Mouse (Mus musculus): ENCODE measurements around the gene Pde2a.

Gene Pde2a

DNA sequence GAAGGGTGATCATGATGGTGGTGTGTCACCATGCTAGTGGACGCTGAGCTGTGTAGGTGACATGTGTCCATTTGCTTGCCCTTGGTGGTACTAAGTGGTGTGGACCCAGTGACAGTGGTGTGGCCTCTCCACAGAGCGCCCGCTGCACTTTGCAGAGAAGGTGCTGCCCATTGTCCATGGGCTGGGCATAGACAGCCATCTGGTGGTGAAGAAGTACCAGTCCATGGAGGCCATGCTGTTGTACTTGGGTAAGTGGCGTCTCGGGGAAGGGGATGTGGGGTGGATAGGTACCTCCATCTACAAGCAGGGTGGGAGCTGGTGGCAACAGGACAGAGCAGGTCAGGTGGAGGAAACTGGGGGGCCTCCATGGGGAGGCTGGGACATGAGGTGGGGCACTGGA, 17.7 kb upstream of the Pde2a start:
- no peak for DNase-seq (ENCODE audit: low read depth, low spot score)

DNA sequence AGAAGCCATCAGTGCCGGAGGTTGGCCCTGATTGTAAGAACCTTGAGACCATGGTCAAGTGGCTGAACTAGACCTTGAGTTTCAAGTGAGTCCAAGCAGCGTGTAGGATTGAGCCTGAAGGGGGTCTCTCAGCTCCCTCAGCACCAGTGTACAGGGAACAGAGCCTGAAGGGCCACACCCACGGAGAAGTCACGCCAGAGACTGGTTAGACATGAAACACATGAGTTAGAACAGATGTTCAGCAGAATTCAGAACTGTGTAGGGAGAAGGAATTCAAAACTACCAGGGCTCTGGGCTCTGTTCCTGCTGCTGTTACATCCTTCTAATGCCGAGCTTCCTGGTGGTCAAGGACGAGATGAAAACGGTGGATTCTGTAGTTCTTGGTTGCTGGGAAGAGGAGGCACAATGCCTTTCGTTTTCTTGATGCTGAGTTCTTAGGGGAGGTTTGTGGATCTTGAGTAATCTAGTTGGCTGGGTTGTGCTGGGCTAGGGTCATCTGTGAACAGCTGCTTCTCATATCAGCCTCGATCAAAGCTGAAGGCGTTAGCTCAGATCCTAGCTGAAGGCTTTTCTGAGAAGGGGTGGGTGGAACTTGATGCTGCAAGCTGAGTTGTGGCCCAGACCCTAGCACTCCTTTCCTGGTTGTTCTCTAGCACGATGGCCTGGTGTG, 11.1 kb upstream of the Pde2a start, which contains the start of gene Gm45837:
Gene Gm45837, plus strand, starts transcription at position 620 of the 670 bp plus-strand sequence.
- no peak for DNase-seq (ENCODE audit: low read depth, low spot score)

DNA sequence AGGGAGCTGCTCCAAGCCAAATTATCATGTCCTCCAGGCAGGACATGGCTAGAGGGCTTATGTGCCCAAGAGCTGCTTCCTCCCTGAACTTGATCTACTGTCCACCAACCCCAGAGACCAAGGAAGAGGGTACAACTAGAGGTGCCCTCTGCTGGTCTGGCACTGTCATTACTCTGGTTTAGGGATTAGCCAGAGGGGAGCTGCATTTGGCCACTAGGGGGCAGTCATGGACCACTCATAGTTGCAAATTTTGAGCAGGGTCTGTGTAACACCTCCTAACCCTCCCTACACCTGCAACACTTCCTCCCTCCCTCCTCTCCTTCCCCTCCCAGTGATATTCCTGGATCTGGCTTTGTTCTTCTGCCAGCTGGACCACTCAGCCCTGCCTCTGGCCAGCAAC, 8.7 kb upstream of the Pde2a start:
- DNase-seq (ENCODE audit: low read depth, low spot score): peak; percentile 88

DNA sequence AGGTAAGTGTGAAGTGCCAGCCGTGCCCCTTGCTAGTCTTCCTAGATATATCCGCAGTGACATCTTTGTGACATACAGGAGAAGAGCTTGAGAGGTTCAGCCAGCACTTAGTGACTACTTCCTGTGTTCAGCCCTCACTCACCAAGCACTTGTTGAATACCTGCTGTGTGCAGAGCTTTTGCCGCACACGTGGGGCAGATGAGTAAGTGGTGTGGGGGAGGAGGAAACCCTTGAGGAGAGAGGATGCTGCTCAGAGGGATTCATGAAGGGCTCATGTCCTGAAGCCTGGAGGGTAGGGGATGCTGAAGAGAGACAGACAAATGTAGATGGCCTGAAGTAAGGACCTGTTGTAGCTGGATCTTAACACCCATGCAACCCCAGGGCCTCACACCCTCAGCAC, 7.3 kb upstream of the Pde2a start:
- DNase-seq (ENCODE audit: low read depth, low spot score): no peak

DNA sequence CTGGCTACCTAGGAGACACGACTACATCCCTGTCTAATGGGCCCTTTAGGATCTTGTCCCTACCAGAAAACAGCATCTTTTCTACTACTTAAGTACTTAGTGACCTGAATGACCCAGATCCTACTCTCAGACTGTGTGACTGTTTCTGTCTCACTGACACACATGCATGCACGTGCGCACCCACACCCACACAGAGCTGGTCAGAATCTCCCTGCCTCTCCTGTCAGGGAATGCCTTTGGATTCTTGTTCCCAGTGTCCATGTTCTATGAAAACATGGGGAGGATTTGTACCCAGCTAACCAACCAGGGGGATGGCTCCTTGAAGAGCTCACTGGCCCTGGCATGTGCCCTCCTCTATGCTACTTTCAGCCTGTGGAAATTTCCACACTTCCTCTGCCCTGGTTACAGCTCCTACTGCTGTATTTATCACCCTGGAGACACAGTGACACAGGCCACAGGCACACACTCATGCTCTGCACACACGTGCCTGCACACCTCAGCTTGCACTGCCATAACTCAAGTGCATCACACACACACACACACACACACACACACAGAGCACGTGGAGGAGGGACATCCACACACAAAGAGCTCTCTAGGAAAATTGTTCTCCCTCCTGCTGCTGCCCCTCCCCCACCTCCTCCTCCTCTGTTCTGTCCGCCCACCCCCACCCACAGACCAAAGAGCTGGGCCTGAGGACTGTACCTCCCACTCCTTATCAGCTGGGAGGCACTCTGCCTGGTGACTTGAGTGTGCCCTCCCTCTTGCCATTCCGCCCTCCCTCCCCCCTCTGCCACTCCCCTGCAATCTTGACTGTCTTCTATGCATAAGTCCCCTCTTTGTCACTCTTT, 6.6 kb upstream of the Pde2a start:
- DNase-seq (ENCODE audit: low read depth, low spot score): peak; percentile 48

DNA sequence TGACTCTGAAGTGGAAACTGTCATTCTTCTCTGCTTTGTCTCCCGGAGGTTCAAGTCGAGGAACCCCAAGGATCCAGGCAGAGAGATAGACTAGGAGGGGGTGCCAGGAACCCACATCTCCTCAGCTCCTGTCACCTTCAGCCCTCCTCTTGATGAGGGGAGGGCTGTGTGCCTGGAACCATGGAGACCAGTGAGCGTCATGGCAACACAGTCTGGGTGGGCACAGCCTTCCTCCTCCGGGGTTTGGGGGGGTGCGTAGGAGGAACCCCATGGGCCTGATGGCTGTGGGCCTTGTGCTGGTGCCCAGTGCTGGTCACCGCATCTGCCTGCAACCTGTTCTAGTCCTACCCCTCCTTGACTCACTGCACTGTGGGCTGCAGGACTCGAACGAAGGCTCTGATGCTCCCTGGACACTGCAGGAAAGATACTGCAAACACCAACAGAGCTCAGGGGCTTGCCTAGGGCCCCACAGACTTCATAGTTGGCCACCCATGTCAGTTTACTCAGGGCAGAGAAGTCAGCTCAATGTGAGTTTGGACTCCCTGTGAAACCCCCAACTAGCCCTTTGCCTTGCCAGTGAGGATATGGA, 5.9 kb upstream of the Pde2a start:
- DNase-seq (ENCODE audit: low read depth, low spot score): no peak

DNA sequence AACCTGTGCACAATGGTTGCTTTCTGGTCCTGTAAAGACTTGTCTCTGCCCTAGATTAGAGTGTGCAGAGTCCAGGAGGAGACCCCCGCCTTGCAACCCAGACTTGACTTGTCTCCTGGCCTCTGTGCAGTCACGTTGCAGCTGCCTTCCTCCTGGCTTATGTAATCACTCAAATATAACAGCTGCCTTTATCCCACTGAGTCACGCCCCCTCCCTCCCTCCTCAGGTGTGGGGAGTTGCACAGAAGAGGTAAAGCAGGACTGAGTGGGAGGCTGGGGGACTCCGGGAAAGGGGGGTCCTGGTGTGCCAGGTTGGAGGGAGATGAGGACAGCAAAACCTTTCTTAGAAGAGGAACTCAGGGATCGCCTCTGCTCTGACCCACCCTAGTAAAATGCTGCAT, 5.1 kb upstream of the Pde2a start:
- DNase-seq (ENCODE audit: low read depth, low spot score): no peak

DNA sequence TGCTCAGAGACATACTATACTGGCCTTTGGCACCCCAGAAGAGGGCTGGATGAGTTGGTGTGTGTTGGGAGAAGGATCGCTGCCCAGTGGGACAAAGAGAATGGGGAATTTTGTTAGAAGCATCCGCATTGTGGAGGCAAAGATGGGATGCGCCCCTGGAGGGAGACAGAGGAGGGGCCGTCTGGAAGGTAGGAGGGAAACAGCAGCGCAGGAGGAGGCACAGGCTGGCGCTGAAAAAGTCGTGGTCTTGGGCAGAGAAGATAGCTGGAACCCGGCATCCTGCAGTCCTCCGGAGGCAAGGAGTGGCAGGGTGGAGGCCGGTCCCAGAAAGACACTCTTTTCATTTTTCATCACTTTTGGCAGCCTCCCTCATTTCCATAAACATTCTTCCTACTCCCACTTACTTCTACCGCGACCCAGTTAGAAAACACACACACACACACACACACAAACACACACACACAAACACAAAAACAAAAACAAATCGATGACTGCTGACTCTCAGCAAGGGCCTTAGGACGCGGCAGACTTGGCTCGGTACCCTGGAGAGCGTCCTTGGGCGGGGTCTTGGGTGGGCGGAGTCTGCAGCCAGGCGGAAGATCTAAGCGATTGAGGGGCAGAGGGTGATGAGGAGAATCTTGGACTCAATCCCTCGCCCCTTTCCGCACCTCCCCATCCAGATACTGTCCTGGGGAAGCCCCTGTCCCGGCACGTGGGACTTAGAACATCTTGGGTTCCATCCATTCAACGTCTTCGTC, 2.3 kb upstream of the Pde2a start:
- peak; percentile 76 for DNase-seq (ENCODE audit: low read depth, low spot score)

DNA sequence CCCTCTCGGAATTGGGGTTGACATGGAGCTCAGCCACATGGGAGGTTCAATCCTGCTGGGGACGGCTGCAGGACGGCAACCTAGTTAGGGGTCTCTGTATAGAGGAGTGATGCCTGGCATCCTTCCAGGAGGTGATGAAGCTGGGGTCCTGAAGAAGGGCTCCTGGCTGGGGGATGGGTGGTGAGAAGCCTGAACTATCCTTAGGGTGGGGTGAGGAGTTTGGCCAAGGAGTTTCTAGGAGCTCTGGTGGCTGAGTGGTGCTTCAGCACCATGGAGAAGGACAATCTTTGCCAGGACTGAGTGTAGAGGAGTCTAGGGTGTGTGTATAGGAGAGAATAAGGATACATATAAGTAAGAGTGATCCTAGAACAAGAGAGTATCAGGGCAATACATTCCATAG, 578 bp downstream of the Pde2a start:
- DNase-seq (ENCODE audit: low read depth, low spot score): peak; percentile 47

DNA sequence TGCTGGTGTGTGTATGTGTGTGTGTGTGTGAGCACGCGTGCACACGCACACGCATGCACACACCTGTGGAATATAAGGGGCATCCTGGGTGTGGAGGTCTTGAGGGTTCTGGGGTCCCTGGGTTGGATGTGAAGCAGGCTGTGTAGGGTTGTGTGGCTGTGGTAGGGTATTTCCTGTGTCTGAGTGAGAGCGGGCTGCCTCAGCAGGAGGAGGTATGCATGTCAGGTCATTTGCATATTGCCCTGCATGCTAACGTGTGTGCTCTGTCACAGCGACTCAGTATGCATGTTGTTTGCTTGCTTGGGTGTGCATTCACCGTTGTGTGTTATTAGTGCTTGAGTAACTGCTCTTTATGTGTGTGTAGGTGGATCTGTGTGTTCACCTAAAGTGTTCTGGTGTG, 1.2 kb downstream of the Pde2a start:
- DNase-seq (ENCODE audit: low read depth, low spot score): no peak

DNA sequence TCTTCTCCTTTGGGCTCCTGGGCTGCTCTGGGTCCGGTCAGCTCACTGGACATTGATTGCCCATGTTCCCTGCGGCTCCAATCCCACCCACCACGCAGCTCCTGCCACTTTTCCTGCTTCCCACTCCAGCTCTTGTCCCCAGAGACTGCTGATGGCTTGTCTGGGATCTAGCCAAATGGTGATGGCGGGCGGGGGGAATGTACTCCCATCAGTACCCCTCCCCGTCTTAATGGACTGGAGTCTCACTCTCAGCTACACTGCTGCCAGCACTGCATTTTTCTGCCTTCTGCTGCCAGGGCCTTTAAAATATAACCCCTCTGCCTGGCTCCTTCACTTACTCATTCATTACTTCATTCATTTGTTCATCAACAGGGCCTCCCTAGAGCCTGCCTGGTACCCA, 2.5 kb downstream of the Pde2a start:
- DNase-seq (ENCODE audit: low read depth, low spot score): no peak

DNA sequence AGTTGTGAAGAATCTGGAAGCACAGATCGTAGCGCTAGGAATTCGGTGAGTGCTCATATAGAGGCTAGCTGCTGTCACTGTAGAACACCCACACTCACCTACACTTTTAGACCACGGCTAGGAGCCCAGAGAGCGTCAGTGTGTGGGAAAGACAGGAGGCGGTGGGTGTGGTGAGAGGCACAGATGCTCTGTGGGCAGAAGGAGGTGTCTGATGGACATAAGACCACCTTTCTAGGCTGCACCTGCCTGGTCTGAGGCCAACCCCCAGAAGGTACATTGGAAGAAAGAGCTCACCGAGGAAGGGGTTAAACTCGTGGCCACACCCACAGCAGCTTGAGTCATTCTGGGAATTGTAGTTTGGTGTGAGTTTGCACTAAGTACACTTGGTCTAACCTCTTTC, 5.2 kb downstream of the Pde2a start:
- DNase-seq (ENCODE audit: low read depth, low spot score): peak; percentile 13

DNA sequence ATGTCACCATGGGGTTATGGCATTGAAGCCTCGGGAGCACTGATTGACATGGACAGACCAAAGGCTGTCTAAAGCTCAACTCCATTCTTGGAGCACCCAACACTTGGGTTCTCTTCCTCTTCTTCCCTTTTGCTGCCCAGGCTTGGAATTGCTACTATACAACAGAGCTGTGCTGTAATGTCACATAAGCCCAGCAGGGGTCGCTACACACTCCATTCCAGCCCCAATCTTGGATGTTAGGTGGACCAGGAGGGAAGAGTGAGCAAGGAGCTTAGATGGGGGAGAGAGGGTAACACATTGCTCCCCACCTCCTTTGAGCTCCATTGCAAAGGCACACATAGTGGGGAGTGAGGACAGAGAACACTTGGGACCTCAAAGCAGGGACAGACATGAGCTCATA, 6.2 kb downstream of the Pde2a start:
- peak; percentile 72 for DNase-seq (ENCODE audit: low read depth, low spot score)

DNA sequence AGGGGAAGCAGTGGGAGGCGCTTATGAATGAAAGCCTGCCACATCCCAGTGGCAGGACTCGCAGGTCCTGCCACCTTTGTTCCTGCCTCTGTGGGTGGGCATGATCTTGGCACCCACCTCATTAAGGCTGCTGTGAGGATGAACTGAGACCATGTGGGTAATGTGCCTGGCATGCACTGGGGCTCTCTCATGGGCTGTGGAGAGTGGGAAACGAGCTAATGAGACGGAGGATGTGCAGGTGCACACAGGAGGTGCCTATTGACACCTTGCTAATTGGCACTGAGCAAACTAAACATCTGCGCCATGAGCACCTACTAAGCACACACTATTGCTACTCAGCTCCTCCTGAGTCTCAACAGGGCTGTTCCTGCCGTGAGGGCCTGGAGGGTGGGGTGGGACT, 13.5 kb downstream of the Pde2a start:
- no peak for DNase-seq (ENCODE audit: low read depth, low spot score)

DNA sequence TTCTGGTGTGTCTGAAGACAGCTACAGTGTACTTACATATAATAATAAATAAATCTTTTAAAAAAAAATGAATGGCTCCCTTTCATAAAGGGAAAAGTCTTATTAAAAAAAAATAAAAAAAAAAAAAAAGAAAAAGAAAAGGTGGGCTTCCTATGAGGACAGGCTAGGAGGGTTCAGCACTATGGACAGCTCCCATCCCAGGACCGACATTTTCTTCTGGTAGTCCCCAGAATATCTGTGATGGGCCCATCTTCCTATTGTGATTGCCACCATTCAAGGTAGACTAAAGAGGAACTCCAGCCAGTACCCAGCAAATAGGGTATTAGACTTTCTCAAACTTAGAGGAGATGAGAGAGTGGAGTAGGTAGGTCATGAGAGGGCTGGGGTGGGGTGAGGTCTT, 16.4 kb downstream of the Pde2a start:
- peak; percentile 51 for DNase-seq (ENCODE audit: low read depth, low spot score)

DNA sequence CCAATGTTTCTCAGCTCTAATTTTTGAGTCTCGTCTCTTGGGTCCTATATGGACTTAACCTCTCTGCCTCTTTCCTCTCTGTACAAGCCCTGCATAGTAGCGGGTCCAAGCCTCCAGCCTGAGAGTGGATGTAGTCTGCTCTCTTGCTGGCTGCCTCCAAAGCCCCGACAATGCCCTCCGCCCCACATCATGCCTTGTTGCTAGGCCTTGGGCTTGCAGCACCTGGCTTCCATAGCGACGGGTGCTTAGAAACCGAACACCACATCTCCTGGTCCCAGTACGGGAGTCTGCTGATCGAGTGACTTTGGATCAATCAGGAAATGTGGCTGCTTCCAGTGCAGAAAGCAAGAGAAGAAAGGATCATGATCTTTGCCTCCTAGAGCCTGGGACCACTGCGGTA, 21.6 kb downstream of the Pde2a start:
- DNase-seq (ENCODE audit: low read depth, low spot score): no peak

DNA sequence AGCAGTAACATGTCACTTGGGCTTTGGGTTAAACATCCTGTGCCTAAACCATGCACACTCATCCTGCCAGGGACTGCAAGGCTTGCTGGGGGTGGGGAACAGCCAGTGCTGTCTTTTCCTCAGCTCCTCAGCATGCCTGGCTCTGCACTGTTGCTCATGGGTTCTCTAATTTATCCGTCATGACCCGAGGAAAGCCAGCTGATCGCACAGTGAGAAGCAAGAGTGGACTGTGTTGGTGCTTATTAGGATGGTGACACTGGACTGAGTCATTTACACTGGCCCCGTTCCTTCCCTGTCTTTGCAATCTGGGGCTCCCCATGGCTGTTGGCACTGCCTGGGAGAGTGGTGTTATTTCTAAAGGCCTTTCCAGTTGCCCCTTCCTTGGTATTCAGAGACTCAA, 22.7 kb downstream of the Pde2a start:
- DNase-seq (ENCODE audit: low read depth, low spot score): no peak

DNA sequence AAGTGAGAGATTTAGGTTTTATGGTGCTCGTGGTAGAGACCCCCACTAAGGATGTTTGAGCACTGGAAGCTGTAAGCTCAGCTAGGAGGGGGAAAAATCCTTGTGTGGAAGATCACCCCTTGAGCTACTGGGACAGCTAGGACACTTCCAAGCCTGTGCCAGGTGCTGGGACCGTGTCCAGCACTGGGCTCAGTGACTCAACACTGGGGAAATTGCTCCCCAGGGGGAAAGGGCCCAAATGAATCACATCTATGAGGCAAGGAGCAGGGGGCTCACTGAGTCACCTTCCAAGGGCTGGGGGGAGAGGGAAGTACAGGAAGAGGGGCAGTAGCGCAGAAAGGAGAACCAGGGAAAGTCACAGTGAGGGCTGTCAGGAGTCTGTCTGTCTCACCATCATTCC, 28.4 kb downstream of the Pde2a start:
- no peak for DNase-seq (ENCODE audit: low read depth, low spot score)

DNA sequence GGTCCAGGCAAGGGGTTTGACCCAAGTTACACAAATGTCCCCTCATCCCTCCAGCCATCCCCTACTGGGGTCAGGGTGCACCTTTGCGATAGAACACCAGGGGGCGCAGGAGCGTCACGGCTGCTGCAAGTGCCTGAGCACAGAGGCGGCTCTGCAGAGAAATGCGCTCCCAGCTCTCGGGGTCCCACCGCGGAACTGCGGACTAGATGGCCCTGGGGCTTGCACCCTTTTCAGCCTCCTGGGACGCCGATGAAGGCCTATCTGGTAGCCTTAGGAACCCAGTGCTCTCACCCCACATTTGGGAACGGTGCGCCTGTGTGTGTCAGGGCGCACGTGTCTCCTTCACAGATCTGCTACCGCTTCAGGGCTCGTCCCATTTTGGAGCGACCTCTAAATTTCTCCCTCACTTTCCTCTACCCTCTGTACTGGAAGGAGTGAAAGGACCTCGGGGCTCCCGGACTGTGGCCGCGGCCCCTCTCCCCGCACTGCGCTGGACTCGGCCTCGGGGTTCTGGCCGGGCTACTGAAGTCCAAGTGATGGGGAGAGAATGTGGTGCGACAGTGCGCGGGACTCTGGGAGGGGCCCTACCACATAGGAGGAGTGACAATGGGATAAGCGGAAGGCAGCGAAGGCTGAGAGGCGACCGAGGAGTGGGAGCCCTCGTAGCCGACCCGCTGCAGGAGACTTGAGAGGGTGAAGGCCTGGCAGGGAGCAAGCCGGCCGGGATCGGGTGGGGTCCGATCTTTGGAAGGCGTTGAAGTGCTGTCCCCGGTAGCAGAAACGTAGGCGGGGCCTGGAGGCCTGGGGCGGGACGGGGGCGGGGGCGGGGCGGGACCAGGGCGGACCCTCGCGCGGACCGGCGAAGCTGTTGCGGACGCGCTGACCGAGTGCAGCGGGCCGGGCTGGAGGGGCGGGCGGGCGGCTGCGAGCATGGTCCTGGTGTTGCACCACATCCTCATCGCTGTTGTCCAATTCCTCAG, 29.2 kb downstream of the Pde2a start:
- DNase-seq (ENCODE audit: low read depth, low spot score): peak; percentile 88

DNA sequence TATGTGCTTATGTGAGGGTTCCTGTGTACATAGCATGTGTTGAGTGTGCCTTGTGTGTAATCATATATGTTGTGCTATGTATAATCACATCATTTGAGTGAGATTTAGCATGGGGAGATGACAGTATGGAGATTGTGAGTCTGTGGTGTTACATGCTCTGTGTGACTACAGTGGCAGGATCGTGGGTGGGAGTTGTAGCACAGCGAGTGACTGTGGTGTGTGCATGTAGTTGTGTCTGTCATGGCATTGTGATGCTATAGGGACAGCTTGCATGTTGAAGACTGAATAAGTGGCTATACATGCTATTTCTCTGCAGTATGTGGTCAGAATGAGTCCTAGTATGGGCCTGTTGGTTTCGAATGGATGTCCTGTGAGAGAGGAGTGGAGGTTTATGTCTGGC, 31.2 kb downstream of the Pde2a start:
- DNase-seq (ENCODE audit: low read depth, low spot score): no peak

DNA sequence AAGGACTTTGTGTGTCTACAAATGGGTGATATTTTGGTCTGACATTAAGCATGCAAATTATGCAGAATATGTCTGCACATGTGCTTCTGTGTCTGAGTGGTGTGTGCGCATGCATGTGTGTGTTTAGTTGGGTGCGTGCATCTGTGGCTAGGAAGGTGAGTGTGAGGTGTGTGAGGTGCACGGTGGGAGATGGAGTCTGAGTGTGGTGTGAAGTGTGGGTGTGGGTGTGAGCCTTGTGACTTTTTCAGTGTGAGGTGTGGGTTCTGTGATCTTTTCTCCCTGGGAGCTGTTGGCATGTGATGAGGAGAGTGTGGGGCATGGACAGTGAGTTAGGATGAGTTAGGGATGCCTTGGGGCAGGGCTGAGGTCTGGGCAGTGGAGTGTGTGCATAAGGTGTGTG, 31.8 kb downstream of the Pde2a start:
- DNase-seq (ENCODE audit: low read depth, low spot score): no peak
